Mouse (Mus musculus): ENCODE measurements at regions not wholly inside any gene's neighbourhood (a gene's known extent, or its start where the extent isn't known, plus 50 kb on each side); places are given as distances from the start of the nearest gene placed in this dataset.

- Histone ChIP-seq H3K4me2 (ENCODE audit: low read length) (no peak overlapping the region), H3K4me3 (ENCODE audit: low read depth, low read length) (no peak overlapping the region), H3K4me1 (replicated peaks; ENCODE audit: control insufficient read depth, insufficient read depth, low read length) (no peaks in the 10 kb centered on the region), H3K9ac (ENCODE audit: low read length) (no peak overlapping the region), H3K27me3 (replicated peaks; ENCODE audit: control insufficient read depth, insufficient read depth, low read length) (no peaks in the 10 kb centered on the region), H3K27ac (ENCODE audit: low read depth) (no peak overlapping the region), H3K9me3 (ENCODE audit: control insufficient read depth, low read length) (no peaks in the 10 kb centered on the region), H3K36me3 (ENCODE audit: control insufficient read depth, insufficient read depth, low read length) (no peaks in the 10 kb centered on the region)
- DNase-seq (ENCODE audit: low spot score) (no peak), ATAC-seq (replicated peaks; ENCODE audit: low FRiP score, low TSS enrichment, low read depth) (no peak)
- 14% methylated on average over 8 of the region's 8 CpGs for WGBS
These were observed 225.5 kb downstream of the Rab11fip2 start for GRCm38 (mm10) chr19:59717813-59718483.

- Histone ChIP-seq H3K9ac (ENCODE audit: low read length) (no peak overlapping the region), H3K9me3 (ENCODE audit: control insufficient read depth, low read length) (no peaks in the 10 kb centered on the region), H3K27me3 (replicated peaks; ENCODE audit: control insufficient read depth, insufficient read depth, low read length) (no peaks in the 10 kb centered on the region), H3K4me3 (ENCODE audit: low read depth, low read length) (no peak overlapping the region), H3K4me2 (ENCODE audit: low read length) (no peak overlapping the region), H3K27ac (ENCODE audit: low read depth) (no peak overlapping the region), H3K4me1 (replicated peaks; ENCODE audit: control insufficient read depth, insufficient read depth, low read length) (no peaks in the 10 kb centered on the region), H3K36me3 (ENCODE audit: control insufficient read depth, insufficient read depth, low read length) (no peaks in the 10 kb centered on the region)
- WGBS, result 72% methylated on average over 8 of the region's 8 CpGs
- ATAC-seq (replicated peaks; ENCODE audit: low FRiP score, low TSS enrichment, low read depth) (no peak), DNase-seq (ENCODE audit: low spot score) (no peak)
These were observed 204.9 kb downstream of the Rab11fip2 start for GRCm38 (mm10) chr19:59738541-59738940.

- Histone ChIP-seq H3K27ac (ENCODE audit: low read depth) (no peak overlapping the region), H3K36me3 (ENCODE audit: control insufficient read depth, insufficient read depth, low read length) (no peaks in the 10 kb centered on the region), H3K4me1 (replicated peaks; ENCODE audit: control insufficient read depth, insufficient read depth, low read length) (no peaks in the 10 kb centered on the region), H3K4me3 (ENCODE audit: low read depth, low read length) (no peak overlapping the region), H3K9ac (ENCODE audit: low read length) (no peak overlapping the region), H3K9me3 (ENCODE audit: control insufficient read depth, low read length) (no peaks in the 10 kb centered on the region), H3K4me2 (ENCODE audit: low read length) (no peak overlapping the region), H3K27me3 (replicated peaks; ENCODE audit: control insufficient read depth, insufficient read depth, low read length) (no peaks in the 10 kb centered on the region)
- ATAC-seq (replicated peaks; ENCODE audit: low FRiP score, low TSS enrichment, low read depth), result no peak
- DNase-seq (ENCODE audit: low spot score), result no peak
- WGBS, result 35% methylated on average over 3 of the region's 3 CpGs
These were observed 200.5 kb downstream of the Rab11fip2 start for GRCm38 (mm10) chr19:59742946-59743345.

GRCm38 (mm10) chr19:59761218-59761617, 182.2 kb downstream of the Rab11fip2 start:
- no peaks in the 10 kb centered on the region for H3K4me1 ChIP-seq (replicated peaks; ENCODE audit: control insufficient read depth, insufficient read depth, low read length)

GRCm38 (mm10) chr19:59784401-59785046, 158.9 kb downstream of the Rab11fip2 start:
- WGBS, result 78% methylated on average over 9 of the region's 9 CpGs
- no peaks in the 10 kb centered on the region for H3K36me3 ChIP-seq (ENCODE audit: control insufficient read depth, insufficient read depth, low read length)
- no peak for DNase-seq (ENCODE audit: low spot score)

More at GRCm38 (mm10) chr19:59761218-59761617, 182.2 kb downstream of the Rab11fip2 start:
- no peak for DNase-seq (ENCODE audit: low spot score)
- H3K9me3 ChIP-seq (ENCODE audit: control insufficient read depth, low read length), result no peaks in the 10 kb centered on the region
- ATAC-seq (replicated peaks; ENCODE audit: low FRiP score, low TSS enrichment, low read depth), result no peak
- no peaks in the 10 kb centered on the region for H3K27me3 ChIP-seq (replicated peaks; ENCODE audit: control insufficient read depth, insufficient read depth, low read length)
- no peaks in the 10 kb centered on the region for H3K36me3 ChIP-seq (ENCODE audit: control insufficient read depth, insufficient read depth, low read length)
- H3K4me2 ChIP-seq (ENCODE audit: low read length), result no peak overlapping the region
- no peak overlapping the region for H3K4me3 ChIP-seq (ENCODE audit: low read depth, low read length)
- 66% methylated on average over 3 of the region's 3 CpGs for WGBS
- H3K9ac ChIP-seq (ENCODE audit: low read length), result no peak overlapping the region
- no peak overlapping the region for H3K27ac ChIP-seq (ENCODE audit: low read depth)

GRCm38 (mm10) chr19:59831304-59831703, 112.2 kb downstream of the Rab11fip2 start:
- H3K36me3 ChIP-seq (ENCODE audit: control insufficient read depth, insufficient read depth, low read length), result no peaks in the 10 kb centered on the region
- no peak overlapping the region for H3K4me3 ChIP-seq (ENCODE audit: low read depth, low read length)
- ATAC-seq (replicated peaks; ENCODE audit: low FRiP score, low TSS enrichment, low read depth) (no peak), DNase-seq (ENCODE audit: low spot score) (no peak)
- H3K4me2 ChIP-seq (ENCODE audit: low read length), result no peak overlapping the region
- no peak overlapping the region for H3K9ac ChIP-seq (ENCODE audit: low read length)
- H3K27me3 ChIP-seq (replicated peaks; ENCODE audit: control insufficient read depth, insufficient read depth, low read length), result no peaks in the 10 kb centered on the region
- no peaks in the 10 kb centered on the region for H3K9me3 ChIP-seq (ENCODE audit: control insufficient read depth, low read length)
- 61% methylated on average over 4 of the region's 4 CpGs for WGBS
- no peaks in the 10 kb centered on the region for H3K4me1 ChIP-seq (replicated peaks; ENCODE audit: control insufficient read depth, insufficient read depth, low read length)
- no peak overlapping the region for H3K27ac ChIP-seq (ENCODE audit: low read depth)

More at GRCm38 (mm10) chr19:59784401-59785046, 158.9 kb downstream of the Rab11fip2 start:
- Histone ChIP-seq H3K4me2 (ENCODE audit: low read length) (no peak overlapping the region), H3K9ac (ENCODE audit: low read length) (no peak overlapping the region), H3K27ac (ENCODE audit: low read depth) (no peak overlapping the region), H3K4me1 (replicated peaks; ENCODE audit: control insufficient read depth, insufficient read depth, low read length) (no peaks in the 10 kb centered on the region), H3K27me3 (replicated peaks; ENCODE audit: control insufficient read depth, insufficient read depth, low read length) (no peaks in the 10 kb centered on the region), H3K9me3 (ENCODE audit: control insufficient read depth, low read length) (no peaks in the 10 kb centered on the region), H3K4me3 (ENCODE audit: low read depth, low read length) (no peak overlapping the region)
- ATAC-seq (replicated peaks; ENCODE audit: low FRiP score, low TSS enrichment, low read depth), result no peak

- 85% methylated on average over 4 of the region's 4 CpGs for WGBS
- H3K27ac ChIP-seq (ENCODE audit: low read depth), result no peak overlapping the region
These were observed 106.3 kb downstream of the Rab11fip2 start for GRCm38 (mm10) chr19:59837138-59837537.

GRCm38 (mm10) chr19:59837628-59838027, 105.8 kb downstream of the Rab11fip2 start:
- Histone ChIP-seq H3K27me3 (replicated peaks; ENCODE audit: control insufficient read depth, insufficient read depth, low read length) (no peaks in the 10 kb centered on the region), H3K27ac (ENCODE audit: low read depth) (no peak overlapping the region), H3K9ac (ENCODE audit: low read length) (no peak overlapping the region), H3K4me1 (replicated peaks; ENCODE audit: control insufficient read depth, insufficient read depth, low read length) (no peaks in the 10 kb centered on the region), H3K4me3 (ENCODE audit: low read depth, low read length) (no peak overlapping the region), H3K9me3 (ENCODE audit: control insufficient read depth, low read length) (no peaks in the 10 kb centered on the region), H3K36me3 (ENCODE audit: control insufficient read depth, insufficient read depth, low read length) (no peaks in the 10 kb centered on the region), H3K4me2 (ENCODE audit: low read length) (no peak overlapping the region)
- DNase-seq (ENCODE audit: low spot score) (no peak), ATAC-seq (replicated peaks; ENCODE audit: low FRiP score, low TSS enrichment, low read depth) (no peak)
- WGBS, result 41% methylated on average over 6 of the region's 6 CpGs

More at GRCm38 (mm10) chr19:59837138-59837537, 106.3 kb downstream of the Rab11fip2 start:
- no peaks in the 10 kb centered on the region for H3K4me1 ChIP-seq (replicated peaks; ENCODE audit: control insufficient read depth, insufficient read depth, low read length)
- no peak overlapping the region for H3K9ac ChIP-seq (ENCODE audit: low read length)
- no peaks in the 10 kb centered on the region for H3K27me3 ChIP-seq (replicated peaks; ENCODE audit: control insufficient read depth, insufficient read depth, low read length)
- H3K36me3 ChIP-seq (ENCODE audit: control insufficient read depth, insufficient read depth, low read length), result no peaks in the 10 kb centered on the region
- no peak for ATAC-seq (replicated peaks; ENCODE audit: low FRiP score, low TSS enrichment, low read depth)
- H3K4me3 ChIP-seq (ENCODE audit: low read depth, low read length), result no peak overlapping the region
- no peak overlapping the region for H3K4me2 ChIP-seq (ENCODE audit: low read length)
- H3K9me3 ChIP-seq (ENCODE audit: control insufficient read depth, low read length), result no peaks in the 10 kb centered on the region
- DNase-seq (ENCODE audit: low spot score), result no peak

GRCm38 (mm10) chr19:59844270-59844669, 99.2 kb downstream of the Rab11fip2 start:
- H3K4me1 ChIP-seq (replicated peaks; ENCODE audit: control insufficient read depth, insufficient read depth, low read length), result no peaks in the 10 kb centered on the region
- H3K27me3 ChIP-seq (replicated peaks; ENCODE audit: control insufficient read depth, insufficient read depth, low read length), result no peaks in the 10 kb centered on the region
- H3K27ac ChIP-seq (ENCODE audit: low read depth), result no peak overlapping the region
- WGBS, result 70% methylated on average over 3 of the region's 3 CpGs
- H3K4me2 ChIP-seq (ENCODE audit: low read length), result no peak overlapping the region
- no peaks in the 10 kb centered on the region for H3K36me3 ChIP-seq (ENCODE audit: control insufficient read depth, insufficient read depth, low read length)
- H3K4me3 ChIP-seq (ENCODE audit: low read depth, low read length), result no peak overlapping the region
- DNase-seq (ENCODE audit: low spot score) (no peak), ATAC-seq (replicated peaks; ENCODE audit: low FRiP score, low TSS enrichment, low read depth) (no peak)
- no peaks in the 10 kb centered on the region for H3K9me3 ChIP-seq (ENCODE audit: control insufficient read depth, low read length)
- H3K9ac ChIP-seq (ENCODE audit: low read length), result no peak overlapping the region
